Mouse (Mus musculus) adrenal gland, adult 2 months (tissue): Measurements from ENCODE around the gene Atg4a. TPM values are rescaled to one million over a fixed set of nuclear protein-coding genes. Genes with fewer than 3 reads are reported as not detected.
A peak's percentile ranks its signal among the peaks of the same experiment; 100 is the strongest.

Source experiments
- DNase-seq: peaks from one replicate; pipeline ENCODE4 v3.0.0; 2021
- long read RNA-seq: library from polyadenylated mRNA; stranded (forward); transcript quantifications from one replicate; pipeline ENCODE4 v2.0.0, GENCODE M21; 2021
- polyA plus RNA-seq: library from polyadenylated mRNA; depleted of rRNA; stranded (reverse); fragments of >200 nt; gene quantifications from 2 replicates; pipeline ENCODE4 v1.2.3, GENCODE M21; 2012; rRNA removed
- total RNA-seq, 2 experiments: library from RNA; stranded (reverse); gene quantifications; 2 replicates each; pipeline ENCODE4 v1.2.3; 2021

Atg4a gene
- total RNA-seq = 10 to 100 TPM; 12.3 to 13.2 TPM
- 0.94 and 1.4 TPM in 2 replicates for polyA plus RNA-seq
- long read RNA-seq, transcript Atg4a-201 (13 exons, 2,202 nt) = major isoform, 20 of 23 reads
- long read RNA-seq, partial matches to known transcripts = 1 of 23 reads
- long read RNA-seq, other reads (novel, unspliced or antisense) = 2 of 23 reads

DNA sequence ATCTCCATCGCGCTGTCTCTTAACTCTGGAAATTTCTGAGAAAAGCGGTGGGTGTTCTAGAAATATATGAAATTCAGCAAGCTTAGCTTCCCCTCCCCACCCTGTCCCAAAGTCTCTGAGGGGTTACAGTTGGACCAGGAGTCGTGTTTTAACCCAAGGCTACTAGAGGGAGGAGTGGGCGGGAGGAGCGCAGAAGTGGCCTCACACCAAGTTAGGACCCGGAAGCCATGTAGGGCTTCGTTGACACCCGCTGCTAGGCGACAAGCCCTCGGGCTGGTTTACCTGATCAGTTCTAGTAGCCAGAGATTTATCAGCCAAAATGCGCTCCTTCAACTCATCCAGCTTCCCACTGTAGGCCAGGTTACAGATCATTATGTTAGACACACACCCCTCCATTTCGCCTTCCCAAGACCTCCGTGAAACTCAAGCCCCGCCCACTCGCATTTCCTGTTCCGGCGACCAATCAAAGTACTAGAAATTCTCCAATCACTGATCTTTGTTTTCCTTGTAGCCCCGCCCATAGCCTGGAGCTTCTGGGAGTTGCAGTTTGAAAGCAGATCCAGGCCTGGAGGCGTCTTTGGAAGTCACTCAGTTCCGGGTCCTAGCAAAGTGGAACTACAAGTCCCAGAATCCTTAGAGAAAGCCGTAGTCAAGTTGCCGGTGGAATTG, at the start of gene Atg4a, which contains the start of gene Psmd10:
Gene Atg4a, plus strand, starts transcription at position 636 of the 669 bp plus-strand sequence.
Gene Psmd10, minus strand, starts transcription at position 457 of the 669 bp plus-strand sequence.
- DNase-seq = peak; percentile 92

DNA sequence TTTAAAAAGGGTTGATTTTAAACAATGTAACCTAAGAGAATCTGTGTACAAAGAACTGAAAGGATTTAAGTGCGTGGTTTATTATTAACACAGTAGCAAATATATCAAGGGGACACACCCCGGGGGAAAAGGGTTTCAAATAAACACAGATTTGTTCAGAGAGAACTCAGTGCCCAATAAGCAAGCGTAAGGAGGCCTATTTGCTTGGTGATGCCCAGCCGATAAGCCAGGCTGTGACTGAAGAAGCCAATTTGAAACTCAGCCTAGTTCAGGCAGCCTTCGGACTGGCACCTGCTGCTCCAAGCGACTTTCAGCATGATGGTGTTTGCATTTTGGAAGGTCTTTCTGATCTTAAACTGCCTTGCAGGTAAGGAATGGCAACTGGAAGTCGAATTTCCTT, 49.3 kb upstream of the Atg4a start, which contains the start of gene Vsig1:
Gene Vsig1, plus strand, starts transcription at position 249 of the 400 bp plus-strand sequence.
- no peak for DNase-seq

DNA sequence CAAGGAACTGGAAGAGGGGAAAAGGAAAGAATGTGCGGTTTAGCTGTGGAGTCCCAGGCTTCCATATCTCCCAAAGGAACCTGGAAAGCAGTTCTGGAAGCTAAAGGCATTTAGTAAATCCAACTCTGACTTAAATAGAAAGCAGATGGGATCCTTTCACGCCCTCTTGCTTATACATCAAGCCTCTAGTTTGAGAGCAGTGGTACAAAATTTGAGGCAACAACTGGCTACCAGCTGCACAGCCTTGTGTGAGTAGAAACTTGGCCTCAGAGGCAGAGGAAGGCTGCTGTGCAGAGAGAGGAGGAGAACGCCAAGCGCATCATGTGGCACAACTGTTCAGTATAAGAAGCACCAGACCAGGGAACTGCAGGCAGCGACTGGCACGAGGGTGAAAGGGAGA, 35.4 kb upstream of the Atg4a start:
- no peak for DNase-seq

DNA sequence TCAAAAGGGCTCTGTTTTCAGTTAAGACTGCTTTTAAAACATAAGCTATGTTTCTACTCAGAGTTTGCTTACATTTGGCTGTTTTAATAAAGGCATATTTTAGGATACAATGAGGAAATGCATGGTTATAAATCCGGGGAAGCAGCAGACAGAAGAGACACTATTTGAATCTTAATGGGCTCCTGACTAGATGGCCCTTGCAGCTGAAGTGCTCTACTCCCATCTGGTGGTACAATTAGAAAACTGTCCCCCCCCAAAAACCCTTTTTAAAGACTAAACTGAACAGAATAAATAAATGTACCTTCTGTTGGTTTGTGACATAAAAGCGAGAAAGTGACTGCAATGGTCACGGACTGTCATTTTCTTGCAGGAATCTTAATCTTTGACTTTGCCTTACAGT, 24.6 kb upstream of the Atg4a start:
- DNase-seq = no peak

DNA sequence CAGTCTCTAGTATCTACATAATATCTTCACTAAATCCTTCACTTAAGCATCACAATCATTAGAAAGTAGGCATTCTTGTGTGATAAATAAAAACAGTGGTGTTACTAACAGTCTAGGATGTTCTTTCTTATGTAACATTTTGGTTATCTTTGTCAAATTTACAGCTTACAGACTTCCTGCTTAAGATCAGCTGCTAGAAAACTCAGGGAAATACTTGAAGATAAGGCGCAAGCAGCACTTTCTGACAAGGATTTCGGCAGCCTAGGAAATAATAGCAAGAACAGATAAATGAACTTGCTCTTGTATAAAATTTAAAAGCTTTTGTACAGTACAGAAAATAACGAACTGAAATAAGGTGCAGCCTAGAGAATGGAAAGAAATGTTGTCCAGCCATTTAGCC, 23.4 kb upstream of the Atg4a start:
- no peak for DNase-seq

DNA sequence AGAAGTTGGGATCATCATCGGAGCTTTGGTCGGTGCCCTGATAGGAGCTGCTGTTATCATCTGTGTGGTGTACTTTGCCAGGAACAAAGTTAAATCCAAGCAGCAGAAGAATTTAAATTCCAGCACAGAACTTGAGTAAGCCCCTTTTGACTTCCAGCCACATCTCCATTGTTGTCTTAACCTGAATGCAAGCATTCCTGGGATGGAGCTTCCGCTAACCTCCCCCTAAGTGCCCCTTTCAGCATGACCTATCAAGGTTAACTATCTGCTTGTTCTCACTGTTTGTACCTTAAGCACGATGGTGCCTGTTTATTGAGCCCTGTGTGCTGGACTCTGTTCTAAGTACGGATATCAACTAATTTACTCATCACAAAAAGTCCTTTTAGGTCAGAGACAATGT, 20.4 kb upstream of the Atg4a start:
- no peak for DNase-seq

DNA sequence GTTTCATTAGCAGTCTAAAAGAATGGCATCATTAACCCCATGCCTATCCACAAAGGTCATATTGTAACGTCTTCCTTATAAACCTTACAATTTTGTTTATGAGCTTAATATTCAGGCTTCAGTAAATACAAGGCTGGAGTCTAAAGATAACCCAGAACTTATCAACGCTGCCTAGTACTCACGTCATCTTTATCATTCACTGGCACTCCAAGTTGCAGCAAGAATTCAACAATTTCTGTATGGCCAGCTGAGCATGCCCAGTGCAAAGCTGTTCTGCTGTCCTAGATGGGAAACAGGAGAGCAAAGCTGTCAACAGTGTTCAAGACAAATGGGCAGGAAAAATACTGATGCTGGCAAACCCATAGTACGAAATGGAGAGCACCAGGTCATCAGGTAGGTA, 3.1 kb upstream of the Atg4a start:
- DNase-seq = no peak

DNA sequence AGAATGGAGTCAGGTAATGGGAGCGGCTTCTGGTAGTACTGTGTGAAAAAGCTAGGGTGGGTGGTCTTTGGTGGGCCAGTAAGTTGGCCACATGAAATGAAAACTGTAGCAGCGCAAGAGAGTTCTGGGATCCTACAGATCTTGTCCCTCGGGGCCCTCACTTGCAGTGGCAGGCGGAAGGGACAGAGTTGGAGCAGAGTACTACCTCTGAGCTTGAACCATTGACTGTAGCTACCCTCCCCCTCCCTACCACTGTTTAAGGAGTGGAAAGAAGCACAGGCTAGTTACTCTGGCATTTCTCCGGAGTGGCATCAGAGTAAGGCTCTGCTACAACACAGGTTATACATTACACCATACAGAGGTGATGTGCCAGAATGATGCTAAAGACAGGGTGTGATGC, 252 bp downstream of the Atg4a start:
- no peak for DNase-seq

DNA sequence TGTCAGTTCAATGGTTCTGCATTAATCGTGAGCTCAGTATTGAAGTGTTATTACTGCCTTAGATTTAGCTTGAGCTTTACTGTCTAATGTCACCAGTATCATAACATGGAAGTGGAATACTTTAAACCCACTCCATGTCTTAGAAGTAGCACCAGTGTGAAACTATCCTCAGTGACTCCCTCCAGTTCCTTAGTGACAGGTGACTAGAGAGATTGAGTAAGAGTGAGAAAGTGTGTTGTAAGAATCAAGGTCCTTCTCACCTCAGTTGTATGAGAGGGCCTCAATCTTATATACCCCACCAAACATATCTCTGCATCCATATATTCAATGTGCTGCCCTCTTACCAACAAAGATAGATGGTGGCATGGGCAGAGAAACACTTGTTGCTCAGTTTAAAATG, 22.2 kb downstream of the Atg4a start:
- DNase-seq = no peak

DNA sequence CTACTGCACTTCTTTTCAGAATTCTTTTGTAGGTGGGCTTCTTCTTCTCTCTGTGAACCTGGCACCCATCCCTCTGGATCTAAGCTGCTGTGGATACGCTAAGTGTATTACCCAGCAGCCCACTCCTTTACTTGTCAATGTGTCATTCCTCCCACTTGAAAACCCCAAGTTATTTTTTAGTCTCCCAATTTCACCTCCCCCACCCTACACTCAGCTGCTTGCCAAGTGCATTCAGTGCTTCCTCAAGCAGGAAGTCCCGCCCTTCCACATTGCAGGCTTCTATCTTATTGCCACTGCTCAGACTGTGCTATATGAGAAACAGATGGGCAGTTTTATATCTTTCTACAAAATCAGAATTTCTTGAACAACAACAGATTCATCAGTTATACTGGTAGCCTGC, 22.8 kb downstream of the Atg4a start:
- no peak for DNase-seq

DNA sequence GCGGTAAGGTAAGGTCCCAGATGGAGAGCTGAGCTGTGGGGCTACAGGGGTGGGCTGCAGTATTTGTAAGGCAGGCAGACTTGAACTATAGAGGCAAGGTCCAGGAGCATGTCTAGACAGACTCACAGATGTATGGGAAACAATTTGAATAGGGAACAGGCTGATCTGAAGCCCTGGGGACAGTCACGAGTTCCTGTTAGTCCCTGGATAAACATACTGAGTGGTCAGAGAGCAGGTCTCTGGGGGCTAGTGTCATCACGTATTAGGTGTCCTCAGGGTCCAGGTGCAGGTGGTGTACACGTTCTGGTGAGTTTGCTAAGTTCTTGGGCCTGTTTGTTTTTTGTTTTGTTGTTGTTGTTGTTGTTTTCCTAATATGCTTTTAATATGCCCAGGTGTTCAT, 23.5 kb downstream of the Atg4a start:
- no peak for DNase-seq

DNA sequence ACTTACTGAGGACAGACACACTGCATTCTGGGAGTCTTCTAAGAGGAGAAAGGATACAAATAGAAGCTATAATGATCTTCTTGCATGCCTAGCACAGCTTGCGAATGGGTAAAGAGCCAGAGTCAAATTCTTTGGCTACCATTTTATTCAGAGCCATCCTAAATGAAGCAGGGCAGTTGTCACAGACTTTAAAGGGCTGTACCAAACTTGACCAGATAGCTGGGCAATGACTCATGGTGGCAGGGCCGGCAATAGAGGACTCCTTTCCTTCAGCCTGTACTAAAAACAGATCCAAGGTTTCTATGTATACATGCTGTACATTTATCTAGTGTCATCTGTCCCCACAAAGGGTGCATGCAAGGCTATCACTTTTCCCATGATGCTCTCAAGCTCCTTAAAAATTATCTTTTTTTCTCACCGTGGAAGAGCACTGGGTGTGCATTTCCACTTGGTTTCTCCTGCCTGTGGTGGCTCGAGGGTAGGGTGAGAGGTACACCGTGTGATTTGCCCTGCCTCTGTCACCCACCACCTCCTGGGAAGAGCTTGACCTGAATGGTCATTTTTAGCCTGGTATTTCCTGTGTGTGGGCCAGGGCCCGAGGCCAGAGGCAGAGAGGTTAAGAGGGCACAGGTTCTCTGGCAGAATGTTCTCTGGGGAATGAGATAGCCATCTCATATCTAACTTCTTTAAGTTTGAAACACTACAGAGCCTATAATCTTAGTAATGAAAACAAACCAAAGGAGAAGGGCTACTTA, 26.7 kb downstream of the Atg4a start:
- DNase-seq = peak; percentile 26

DNA sequence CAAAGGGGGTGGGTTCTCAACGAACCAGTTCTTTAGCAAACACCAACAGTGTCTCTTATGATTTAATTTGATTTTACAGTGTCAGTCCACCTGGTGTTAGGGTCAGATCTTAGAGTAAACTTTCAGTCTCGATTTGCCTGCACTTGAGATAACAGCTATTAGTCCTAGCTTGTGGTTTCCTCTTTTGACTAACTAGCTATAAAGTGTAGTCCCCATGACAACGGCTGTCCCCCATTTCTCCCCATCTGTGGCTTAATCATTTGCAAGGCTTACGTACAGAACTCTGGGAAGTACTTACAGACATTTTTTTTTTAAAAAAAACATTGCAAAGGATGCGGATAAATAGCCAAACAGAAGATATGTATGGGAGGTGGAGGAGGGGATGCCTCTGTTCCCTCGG, 28.1 kb downstream of the Atg4a start:
- DNase-seq = no peak

DNA sequence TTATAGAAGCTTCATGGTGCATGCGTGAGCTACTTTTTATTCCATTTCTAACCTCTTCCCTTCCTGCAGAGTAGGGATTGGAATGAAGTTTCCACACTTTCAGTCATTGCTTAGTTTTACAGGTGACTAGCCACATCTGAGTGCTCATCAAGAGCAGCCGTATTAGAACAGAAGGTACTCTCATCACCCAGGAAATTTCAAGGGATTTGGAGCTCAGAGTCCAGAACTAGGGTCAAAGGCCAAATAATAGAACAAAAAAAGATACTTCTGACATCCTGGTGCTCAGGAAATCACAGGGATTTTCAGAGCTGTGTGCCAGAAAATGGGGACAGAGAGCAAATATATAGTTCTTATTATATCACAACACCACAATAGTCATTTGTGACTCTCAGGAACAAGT, 28.5 kb downstream of the Atg4a start:
- no peak for DNase-seq

DNA sequence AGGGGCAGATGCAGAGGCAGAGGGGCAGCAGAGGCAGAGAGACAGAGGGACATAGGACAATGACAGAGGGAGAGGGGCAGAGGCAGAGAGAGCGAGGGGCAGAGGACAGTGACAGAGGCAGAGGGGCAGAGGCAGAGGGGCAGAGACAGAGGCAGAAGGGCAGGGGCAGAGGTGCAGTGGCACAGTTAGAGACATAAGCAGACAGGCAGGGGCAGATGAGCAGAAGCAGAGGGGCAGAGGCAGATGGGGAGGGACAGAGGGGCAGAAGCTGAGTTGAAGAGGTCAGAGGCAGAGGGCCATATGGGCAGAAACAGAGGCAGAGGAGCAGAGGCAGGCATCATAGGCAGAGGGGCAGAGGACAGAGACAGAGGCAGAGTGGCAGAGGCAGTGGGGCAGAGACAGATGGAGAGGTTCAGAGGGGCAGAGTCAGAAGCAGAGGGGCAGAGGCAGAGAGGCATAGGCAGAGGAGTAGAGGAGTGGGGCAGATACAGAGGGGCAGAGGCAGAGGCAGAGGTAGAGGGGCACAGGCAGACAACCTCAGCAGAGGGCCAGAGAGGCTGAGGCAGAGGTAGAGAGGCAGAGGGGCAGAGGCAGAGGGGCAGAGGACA, 40.3 kb downstream of the Atg4a start:
- no peak for DNase-seq

DNA sequence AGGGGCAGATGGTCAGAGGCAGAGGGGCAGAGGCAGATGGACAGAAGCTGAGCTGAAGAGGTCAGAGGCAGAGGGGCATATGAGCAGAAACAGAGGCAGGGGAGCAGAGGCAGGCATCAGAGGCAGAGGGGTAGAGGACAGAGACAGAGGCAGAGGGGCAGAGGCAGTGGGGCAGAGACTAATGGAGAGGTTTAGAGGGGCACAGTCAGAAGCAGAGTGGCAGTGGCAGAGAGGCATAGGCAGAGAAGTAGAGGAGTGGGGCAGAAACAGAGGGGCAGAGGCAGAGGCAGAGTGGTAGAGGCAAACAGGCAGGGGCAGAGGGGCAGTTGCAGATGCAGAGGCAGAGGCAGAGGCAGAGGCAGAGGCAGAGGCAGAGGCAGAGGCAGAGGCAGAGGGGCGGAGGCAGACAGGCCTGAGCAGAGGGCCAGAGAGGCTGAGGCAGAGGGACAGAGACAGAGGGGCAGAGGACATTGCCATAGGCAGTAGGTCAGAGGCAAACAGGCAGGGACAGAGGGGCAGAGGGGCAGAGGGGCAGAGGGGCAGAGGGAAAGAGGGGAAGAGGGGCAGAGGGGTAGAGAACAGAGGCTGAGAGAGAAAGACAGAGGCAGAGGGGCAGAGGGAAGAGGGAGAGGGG, 41.3 kb downstream of the Atg4a start:
- DNase-seq = no peak

DNA sequence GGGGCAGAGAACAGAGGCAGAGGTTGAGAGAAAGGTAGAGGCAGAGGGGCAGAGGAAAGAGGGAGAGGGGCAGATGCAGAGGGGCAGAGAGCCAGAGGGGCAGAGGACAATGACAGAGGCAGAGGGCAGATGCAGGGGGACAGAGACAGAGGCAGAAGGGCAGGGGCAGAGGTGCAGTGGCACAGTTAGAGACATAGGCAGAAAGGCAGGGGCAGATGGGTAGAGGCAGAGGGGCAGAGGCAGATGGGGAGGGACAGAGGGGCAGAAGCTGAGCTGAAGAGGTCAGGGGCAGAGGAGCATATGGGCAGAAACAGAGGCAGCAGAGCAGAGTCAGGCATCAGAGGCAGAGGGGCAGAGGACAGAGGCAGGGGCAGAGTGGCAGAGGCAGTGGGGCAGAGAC, 42.2 kb downstream of the Atg4a start:
- no peak for DNase-seq

DNA sequence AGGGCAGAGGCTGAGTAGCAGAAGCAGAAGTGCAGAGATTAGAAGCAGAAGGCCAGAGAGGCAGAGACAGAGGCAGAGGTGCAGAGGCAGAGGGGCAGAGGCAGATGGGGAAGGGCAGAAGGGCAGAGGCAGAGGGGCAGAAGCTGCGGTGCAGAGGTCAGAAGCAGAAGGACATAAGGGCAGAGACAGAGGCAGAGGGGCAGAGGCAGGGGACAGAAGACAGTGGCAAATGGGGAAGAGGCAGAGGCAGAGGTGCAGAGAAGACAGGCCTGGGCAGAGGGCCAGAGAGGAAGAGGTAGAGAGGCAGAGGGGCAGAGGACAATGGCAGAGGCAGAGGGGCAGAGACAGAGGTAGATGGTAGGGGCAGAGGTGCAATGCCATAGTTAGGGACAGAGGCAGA, 193.0 kb downstream of the Atg4a start:
- DNase-seq = no peak

DNA sequence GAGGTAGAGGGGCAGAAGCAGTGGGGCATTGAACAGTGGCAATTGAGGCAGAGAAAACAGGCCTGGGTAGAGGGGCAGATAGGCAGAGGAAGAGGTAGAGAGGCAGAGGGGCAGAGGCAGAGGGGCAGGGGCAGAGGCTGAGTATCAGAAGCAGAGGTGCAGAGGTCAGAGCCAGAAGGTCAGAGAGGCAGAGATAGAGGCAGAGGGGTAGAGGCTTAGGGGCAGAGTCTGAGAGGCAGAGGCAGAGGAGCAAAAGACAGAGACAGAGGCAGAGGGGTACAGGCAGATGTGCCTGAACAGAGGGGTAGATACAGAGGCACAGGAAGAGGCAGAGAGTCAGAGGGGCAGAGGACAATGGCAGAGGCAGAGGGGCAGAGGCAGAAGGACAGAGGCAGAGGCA, 193.6 kb downstream of the Atg4a start:
- DNase-seq = no peak

DNA sequence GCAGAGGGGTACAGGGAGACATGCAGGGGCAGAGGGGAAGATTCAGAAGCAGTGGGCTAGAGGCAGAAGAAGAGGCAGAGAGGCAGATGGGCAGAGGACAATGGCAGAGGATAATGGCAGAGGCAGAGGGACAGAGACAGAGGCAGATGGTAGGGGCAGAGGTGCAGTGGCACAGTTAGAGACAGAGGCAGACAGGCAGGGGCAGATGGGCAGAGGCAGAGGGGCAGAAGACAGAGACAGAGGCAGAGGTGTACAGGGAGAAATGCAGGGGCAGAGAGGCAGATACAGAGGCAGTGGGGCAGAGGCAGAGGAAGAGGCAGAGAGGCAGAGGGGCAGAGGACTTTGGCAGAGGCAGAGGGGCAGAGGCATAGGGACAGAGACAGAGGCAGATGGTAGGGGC, 194.5 kb downstream of the Atg4a start:
- DNase-seq = no peak

DNA sequence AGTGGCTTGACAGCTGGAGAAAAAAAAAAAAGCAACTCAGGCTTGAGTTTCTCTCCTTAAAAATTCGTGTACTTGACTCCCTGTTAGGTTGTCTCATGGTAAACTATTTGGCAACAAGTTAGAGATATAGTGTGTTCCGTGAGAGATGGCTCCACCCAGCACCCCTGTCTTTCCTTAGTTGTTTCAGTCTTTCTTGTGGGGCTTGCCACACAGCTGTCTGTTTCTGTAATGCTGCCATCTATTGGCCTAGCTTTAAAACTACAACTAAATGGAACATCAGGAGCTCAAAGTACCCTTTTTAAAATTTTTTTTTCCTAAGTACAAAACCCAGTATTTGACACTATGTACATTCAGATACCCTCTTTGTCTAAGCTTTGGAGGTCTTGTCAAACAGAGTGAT, 200.0 kb downstream of the Atg4a start:
- DNase-seq = no peak

DNA sequence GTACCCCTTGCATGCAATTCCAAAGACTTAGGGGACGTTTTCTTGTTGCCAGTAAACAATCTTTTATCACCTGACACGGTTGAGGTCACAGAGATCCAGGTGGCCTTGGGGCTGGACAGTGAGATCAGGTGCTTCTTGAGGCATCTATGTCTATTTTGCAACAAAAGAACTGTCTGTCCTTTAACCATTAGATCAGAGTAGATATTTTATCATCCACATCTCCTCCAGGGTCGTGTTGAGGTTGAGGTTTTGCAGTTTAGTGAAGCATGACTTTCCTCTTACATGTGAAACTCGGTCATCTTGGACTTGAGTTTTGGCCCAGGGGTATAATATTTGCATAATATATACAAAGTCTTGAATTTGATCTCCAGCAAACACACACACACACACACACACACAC, 200.9 kb downstream of the Atg4a start:
- DNase-seq = no peak

DNA sequence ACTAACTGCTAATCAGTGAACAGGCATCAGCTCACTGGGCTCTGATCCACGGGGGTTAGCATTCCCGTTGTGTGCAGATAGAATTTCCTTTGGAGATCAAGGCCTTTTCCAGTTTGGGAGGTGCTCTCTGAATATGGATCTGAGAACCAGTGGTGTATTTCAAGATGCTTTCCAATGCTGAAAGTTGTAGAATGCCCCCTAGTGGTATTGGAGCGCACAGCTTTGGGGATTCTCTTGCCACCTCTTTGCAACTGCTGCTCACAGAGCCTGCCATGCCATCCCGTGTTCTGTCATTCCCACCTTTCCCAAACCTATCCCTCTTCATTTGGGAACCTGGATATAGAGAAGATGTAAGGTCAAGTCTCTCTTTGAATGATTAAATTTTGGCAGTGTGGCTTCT, 201.5 kb downstream of the Atg4a start:
- DNase-seq = no peak
